Mouse (Mus musculus) liver, postnatal 0 days (tissue): Measurements from ENCODE around the gene Phf6. TPM values are rescaled to one million over a fixed set of nuclear protein-coding genes. Genes with fewer than 3 reads are reported as not detected.
A peak's percentile ranks its signal among the peaks of the same experiment; 100 is the strongest.
"Not testable (repeated sequence)": the region's sequence is repeated elsewhere in the genome, so short reads cannot be mapped to it uniquely, and the experiment has no call there.

Experiments
- ATAC-seq: fragments of 200-750 bp; cut with Nextera tagmentation; 2 replicates; pipeline ENCODE4 v1.8.0; 2017; ENCODE audit warnings: mild to moderate bottlenecking, moderate library complexity
- DNase-seq: peaks from one replicate; pipeline ENCODE4 v3.0.0-alpha.2; 2016
- H3K27ac ChIP-seq: fragments of 300-500 bp; sonication (generic); 2 replicates; pipeline ENCODE4 v1.5.1; 2014; ENCODE audit warnings: antibody characterized with exemption, moderate library complexity, mild to moderate bottlenecking, low read depth
- H3K27me3 ChIP-seq: fragments of 300-500 bp; sonication (generic); 2 replicates; pipeline ENCODE4 v1.6.1; 2014; ENCODE audit warnings: low read length, control low read depth, mixed read lengths; ENCODE audit not compliant: insufficient read depth
- H3K36me3 ChIP-seq: fragments of 300-500 bp; sonication (generic); replicated peaks from 2 replicates; pipeline ENCODE4 v1.6.1; 2014; ENCODE audit warnings: mild to moderate bottlenecking, control low read depth, low read length, moderate library complexity, mixed read lengths; ENCODE audit not compliant: insufficient read depth
- H3K4me1 ChIP-seq: fragments of 300-500 bp; sonication (generic); 2 replicates; pipeline ENCODE4 v1.6.1; 2014; ENCODE audit warnings: antibody characterized with exemption, mild to moderate bottlenecking, control low read depth; ENCODE audit not compliant: insufficient read depth
- H3K4me2 ChIP-seq: fragments of 300-500 bp; sonication (generic); 2 replicates; pipeline ENCODE4 v1.6.1; 2014; ENCODE audit warnings: low read depth, mild to moderate bottlenecking, low read length, moderate library complexity, mixed read lengths
- H3K4me3 ChIP-seq: fragments of 300-500 bp; sonication (generic); 2 replicates; pipeline ENCODE4 v1.5.1; 2014; ENCODE audit warnings: low read depth, low read length
- H3K9ac ChIP-seq: fragments of 300-500 bp; sonication (generic); replicated peaks from 2 replicates; pipeline ENCODE4 v1.6.1; 2014; ENCODE audit warnings: mild to moderate bottlenecking, moderate library complexity
- H3K9me3 ChIP-seq: fragments of 300-500 bp; sonication (generic); 2 replicates; pipeline ENCODE4 v1.6.1; 2016; ENCODE audit warnings: mild to moderate bottlenecking, control low read depth, low read length, mixed read lengths
- CTCF ChIP-seq: sonication (generic); IDR thresholded peaks from 2 replicates; pipeline ENCODE4 v1.5.1; 2016; ENCODE audit warnings: antibody characterized with exemption, low read depth
- EP300 ChIP-seq: IDR thresholded peaks from 2 replicates; pipeline ENCODE4 v1.6.1; 2016; ENCODE audit warnings: antibody characterized with exemption, low read depth, mild to moderate bottlenecking
- WGBS: fragments of 180-500 bp; shearing (Covaris S2); extraction: QIAGEN DNeasy Blood & Tissue Kit; methylation state at CpG from one replicate; pipeline ENCODE4 v1.1.7; 2014; ENCODE audit not compliant: insufficient replicate concordance; 5-methylcytosine and 5-hydroxymethylcytosine counted together
- polyA plus RNA-seq: library from polyadenylated mRNA; unstranded; fragments of >200 nt; fragmentation: Nextera tagmentation; extraction: Ambion mirVana; gene quantifications from 2 replicates; pipeline ENCODE4 v1.2.1, GENCODE M21; 2015

The Phf6 gene
- polyA plus RNA-seq, 1 experiment from 2014 or later, result 4.2 TPM

DNA sequence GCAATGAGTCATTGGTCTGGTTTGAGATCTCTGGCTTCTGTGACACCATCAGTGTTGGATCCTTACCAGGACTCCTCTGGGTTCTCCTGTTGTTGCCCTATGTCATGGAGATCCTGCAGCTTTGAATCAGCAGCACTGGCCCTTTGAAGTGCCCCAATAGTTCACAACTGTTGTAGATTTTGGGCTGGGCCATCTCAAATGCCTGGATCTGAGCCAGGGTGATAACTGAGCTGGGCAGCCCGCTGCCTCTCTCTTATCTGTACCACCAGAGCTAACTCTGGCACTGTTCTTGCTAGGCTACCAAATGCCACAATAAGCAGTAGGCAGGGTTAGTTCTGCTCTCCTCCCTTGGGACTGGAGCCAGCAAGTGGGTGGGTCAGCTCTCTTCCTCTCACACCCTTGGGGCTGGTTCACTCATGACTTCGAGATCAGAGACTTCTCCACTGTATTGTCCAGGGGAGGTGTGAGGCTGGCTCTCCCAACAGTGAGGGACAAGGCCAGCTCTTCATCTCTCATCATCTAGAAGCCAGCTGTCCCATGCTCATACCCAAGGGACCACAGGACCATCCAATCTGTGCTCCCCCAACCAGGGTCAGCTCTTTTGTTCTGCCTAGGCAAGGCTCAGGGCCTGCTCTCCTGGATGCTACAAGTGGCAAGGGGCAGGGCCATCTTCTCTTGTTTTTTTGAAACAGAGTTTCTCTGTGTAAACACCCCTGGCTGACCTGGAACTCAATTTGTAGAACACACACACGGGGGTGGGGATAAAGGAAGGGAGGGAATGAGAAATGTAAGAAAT is 59.3 kb downstream of the Phf6 start:
- Histone ChIP-seq H3K4me3 (no peak overlapping the region), H3K9me3 (no peaks in the 10 kb centered on the region), H3K4me2 (peak overlapping the region; percentile 29), H3K4me1 (peaks cover 7% of the 10 kb centered on the region), H3K36me3 (no peaks in the 10 kb centered on the region), H3K27ac (peak overlapping the region; percentile 73), H3K27me3 (no peaks in the 10 kb centered on the region), H3K9ac (no peak overlapping the region)
- DNase-seq (peak; percentile 77), ATAC-seq (peak; percentile 99)
- WGBS, result 47% methylated on average over 3 of the region's 3 CpGs
- 0 out of 2 replicates have a peak, but pooled peaks have one; percentile 11 for TF ChIP-seq CTCF
- TF ChIP-seq EP300, result peak; percentile 89

DNA sequence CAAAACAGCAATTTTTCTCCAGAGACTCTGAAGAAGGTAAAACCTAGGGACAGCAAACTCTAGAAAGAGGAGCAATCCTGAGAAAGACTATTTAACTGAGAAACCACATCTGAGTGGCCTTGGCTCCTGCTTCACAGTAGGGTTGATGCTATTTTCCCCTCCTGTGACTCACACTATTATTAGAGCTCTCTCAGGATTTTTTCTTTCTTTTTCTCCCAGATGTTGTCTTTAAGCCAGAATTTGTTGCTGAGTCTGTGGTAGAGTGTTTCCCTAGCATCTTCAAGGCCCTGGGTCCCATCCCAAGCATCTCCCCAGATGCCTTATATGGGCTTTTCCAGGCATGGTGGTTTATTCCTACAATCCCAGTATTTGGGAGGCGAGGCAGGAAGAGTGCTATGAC is 60.1 kb downstream of the Phf6 start:
- Histone ChIP-seq H3K27ac (no peak overlapping the region; the same call in 1 of the 2 replicates), H3K9me3 (no peaks in the 10 kb centered on the region), H3K4me1 (peaks cover 7% of the 10 kb centered on the region), H3K36me3 (no peaks in the 10 kb centered on the region), H3K4me2 (no peak overlapping the region), H3K27me3 (no peaks in the 10 kb centered on the region), H3K9ac (no peak overlapping the region), H3K4me3 (no peak overlapping the region)
- 79% methylated on average over 1 of the region's 1 CpGs for WGBS
- DNase-seq, result no peak
- no peak for ATAC-seq
- TF ChIP-seq EP300 (no peak), CTCF (no peak)

DNA sequence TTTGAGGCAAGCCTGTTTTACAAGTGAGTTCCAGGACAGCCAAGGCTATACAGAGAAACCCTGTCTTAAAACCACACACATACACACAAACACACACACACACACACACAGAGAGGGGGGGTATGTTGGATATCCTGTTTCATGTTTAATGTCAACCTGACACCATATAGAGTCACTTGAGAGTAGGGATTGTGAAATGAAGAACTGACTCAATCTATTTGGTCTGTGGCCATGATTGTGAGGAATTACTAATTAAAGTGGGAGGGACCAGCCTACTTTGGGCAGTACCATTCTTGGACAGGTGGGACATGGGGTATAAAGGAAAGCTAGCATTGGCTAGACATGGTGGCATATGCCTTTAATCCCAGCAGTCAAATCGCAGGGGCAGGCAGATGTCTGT is 60.6 kb downstream of the Phf6 start:
- ATAC-seq (no peak), DNase-seq (no peak)
- 96% methylated on average over 1 of the region's 1 CpGs for WGBS
- Histone ChIP-seq H3K4me2 (no peak overlapping the region), H3K27ac (no peak overlapping the region), H3K9me3 (no peaks in the 10 kb centered on the region), H3K36me3 (no peaks in the 10 kb centered on the region), H3K4me1 (peaks cover 7% of the 10 kb centered on the region), H3K9ac (no peak overlapping the region), H3K4me3 (no peak overlapping the region), H3K27me3 (no peaks in the 10 kb centered on the region)
- TF ChIP-seq CTCF, result no peak
- TF ChIP-seq EP300, result no peak

DNA sequence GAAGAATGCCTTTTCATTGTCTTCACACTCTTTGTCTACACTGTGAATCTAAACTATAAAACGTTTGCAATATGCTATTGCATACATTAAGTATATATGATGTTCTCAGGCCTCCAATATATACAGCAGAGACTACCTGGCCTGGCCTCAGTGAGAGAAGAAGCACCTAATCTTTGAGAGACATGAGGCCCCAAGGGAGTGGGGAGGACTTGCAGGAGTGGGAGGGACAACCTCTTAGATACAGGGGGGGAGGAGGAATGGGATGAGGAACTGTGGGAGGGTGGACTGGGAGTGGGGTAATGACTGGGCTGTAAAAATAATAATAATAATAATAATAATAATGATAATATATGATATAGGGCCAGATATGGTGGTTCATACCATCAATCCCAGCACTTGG is 66.5 kb downstream of the Phf6 start:
- no peak for ATAC-seq
- Histone ChIP-seq H3K9me3 (no peaks in the 10 kb centered on the region), H3K36me3 (no peaks in the 10 kb centered on the region), H3K27ac (no peak overlapping the region), H3K27me3 (no peaks in the 10 kb centered on the region), H3K4me2 (no peak overlapping the region), H3K4me3 (no peak overlapping the region), H3K4me1 (peaks cover 2% of the 10 kb centered on the region; the same call in 1 of the 2 replicates), H3K9ac (no peak overlapping the region)
- 36% methylated on average over 1 of the region's 1 CpGs for WGBS
- no peak for TF ChIP-seq CTCF
- no peak for TF ChIP-seq EP300
- no peak for DNase-seq

DNA sequence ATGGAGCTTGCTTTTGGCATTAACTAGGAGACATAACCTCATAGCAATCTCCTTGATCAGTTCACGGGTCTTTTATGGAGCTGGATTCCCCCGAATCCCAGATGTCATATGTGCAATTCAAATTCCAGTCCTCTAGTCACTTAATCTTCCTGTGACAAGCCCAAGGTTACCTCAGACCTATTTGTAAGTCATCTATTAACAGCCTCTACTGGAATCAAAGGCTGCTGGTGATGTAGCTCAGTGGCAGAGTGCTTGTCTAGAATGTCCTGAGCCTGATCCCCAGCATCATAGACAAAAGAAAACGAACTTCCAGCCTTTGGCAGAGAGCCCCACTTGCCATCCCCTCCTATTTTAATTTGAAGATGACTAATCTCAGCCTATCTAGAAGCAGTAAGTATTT is 69.3 kb downstream of the Phf6 start:
- Histone ChIP-seq H3K36me3 (no peaks in the 10 kb centered on the region), H3K4me3 (no peak overlapping the region), H3K4me1 (peaks cover 2% of the 10 kb centered on the region; the same call in 1 of the 2 replicates), H3K4me2 (no peak overlapping the region), H3K9ac (no peak overlapping the region), H3K9me3 (no peaks in the 10 kb centered on the region), H3K27me3 (no peaks in the 10 kb centered on the region), H3K27ac (no peak overlapping the region)
- TF ChIP-seq EP300 (no peak), CTCF (no peak)
- DNase-seq (no peak), ATAC-seq (no peak)
- WGBS, result 66% methylated on average over 3 of the region's 3 CpGs

DNA sequence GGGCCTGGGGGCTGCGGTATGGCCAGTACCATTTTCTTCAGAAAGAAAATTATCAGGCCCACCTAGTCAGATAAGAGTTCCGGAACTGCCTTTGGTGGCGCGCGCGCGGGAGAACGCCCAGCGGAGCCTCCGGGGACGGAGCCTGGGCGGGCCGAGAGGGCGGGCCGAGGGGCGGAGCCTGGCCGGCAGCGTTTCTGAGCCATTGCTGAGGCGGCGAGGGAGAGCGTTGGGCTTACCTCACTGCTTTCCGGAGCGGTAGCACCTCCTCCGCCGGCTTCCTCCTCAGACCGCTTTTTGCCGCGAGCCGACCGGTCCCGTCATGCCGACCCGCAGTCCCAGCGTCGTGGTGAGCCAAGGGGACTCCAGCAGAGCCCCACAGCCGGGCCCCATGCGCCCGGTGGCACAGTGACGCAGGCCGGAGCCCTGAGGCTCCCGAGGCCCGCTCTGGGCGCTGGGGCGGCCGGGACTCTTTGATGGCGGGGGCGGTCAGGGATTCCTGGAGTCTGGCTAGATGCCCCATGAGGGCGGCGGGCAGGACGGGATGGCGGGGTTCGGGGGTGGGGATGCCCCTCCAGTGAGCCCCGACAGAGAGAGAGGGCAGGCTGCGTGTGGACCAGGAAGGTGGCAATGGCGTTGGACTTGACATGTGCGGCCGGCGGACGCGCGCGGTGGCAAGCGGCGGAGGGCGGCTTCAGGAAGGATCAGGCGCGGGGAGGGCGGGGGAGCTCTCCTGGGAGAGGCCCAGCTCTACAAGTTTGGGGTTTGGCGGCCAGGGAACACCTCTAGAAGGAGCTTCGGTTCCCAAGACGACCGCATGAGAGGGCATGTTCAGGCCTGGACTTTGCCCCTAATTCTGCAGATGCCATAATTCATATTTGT is 76.1 kb downstream of the Phf6 start, which contains the start of gene Hprt:
Hprt (plus strand) TSS at position 233 of the 879 bp plus-strand sequence.
- peak within 1 kb of the TSS; percentile 70 for H3K4me2 ChIP-seq
- H3K9me3 ChIP-seq, result no peaks in the 10 kb centered on the region
- 20% methylated on average over 56 of the region's 72 CpGs for WGBS
- peak within 1 kb of the TSS; percentile 88 for H3K9ac ChIP-seq
- ATAC-seq, result peak; percentile 96
- H3K4me3 ChIP-seq, result peak within 1 kb of the TSS; percentile 86
- H3K36me3 ChIP-seq, result no peaks in the 10 kb centered on the region; the same call in 1 of the 2 replicates
- H3K27me3 ChIP-seq, result no peaks in the 10 kb centered on the region
- peak within 1 kb of the TSS; percentile 95 for H3K27ac ChIP-seq
- peaks cover 9% of the 10 kb centered on the region for H3K4me1 ChIP-seq
- TF ChIP-seq CTCF, result no peak
- no peak for TF ChIP-seq EP300
- DNase-seq, result peak; percentile 91

DNA sequence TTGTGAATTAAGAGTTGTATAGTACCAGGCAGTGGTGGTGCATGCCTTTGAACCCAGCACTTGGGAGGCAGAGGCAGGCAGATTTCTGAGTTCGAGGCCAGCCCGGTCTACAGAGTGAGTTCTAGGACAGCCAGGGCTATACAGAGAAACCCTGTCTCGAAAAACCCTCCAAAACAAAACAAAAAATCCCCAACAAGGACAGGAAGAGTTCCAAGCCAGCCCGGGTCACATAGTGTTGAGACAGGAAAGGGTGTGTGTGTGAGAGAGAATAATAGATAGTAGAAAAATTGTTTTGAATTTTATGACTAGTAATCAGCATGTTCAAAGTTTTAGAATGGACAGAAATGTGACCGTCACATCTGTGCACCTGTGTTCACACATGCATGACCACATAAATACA is 82.7 kb downstream of the Phf6 start:
- not testable (repeated sequence) for ATAC-seq, H3K27ac ChIP-seq, H3K27me3 ChIP-seq, H3K9me3 ChIP-seq, DNase-seq, H3K4me1 ChIP-seq, H3K36me3 ChIP-seq, H3K9ac ChIP-seq, H3K4me3 ChIP-seq, H3K4me2 ChIP-seq
- 77% methylated on average over 5 of the region's 5 CpGs for WGBS
